Mouse (Mus musculus): Measurements from ENCODE around the gene Wwp2. TPM values are rescaled to one million over a fixed set of nuclear protein-coding genes. Genes with fewer than 3 reads are reported as not detected.

Wwp2 gene
- polyA plus RNA-seq, 1 experiment from 2014 or later, result 39.8 TPM

DNA sequence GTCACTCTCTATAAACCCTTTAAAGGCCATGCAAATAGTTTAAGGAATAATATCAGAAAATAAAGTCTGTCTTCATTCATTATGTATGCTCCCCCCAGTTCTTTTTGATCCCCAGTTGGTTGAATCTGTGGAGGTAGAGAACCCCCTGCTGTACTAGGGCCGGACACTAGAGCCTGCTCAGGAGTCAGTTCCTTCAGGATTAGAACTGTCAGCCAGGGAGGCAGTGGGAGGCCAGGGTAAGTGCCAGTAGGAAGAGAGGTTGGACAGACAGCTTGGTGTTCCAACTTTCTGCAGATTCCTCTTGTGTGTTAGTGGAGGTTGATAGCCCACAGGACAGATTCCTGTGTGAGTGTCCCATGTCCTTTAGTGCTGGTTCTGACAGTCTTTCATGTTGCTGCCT is 62.2 kb downstream of the Wwp2 start:
- H3K27ac ChIP-seq (ENCODE audit: low read length), result no peak overlapping the region; the same call in 1 of the 2 replicates

GRCm38 (mm10) chr8:107498806-107499205 is 62.6 kb downstream of the Wwp2 start:
- WGBS, result 54% methylated on average over 8 of the region's 8 CpGs
- Histone ChIP-seq H3K4me2 (replicated peaks; ENCODE audit: low read depth, low read length) (no peak overlapping the region), H3K27ac (ENCODE audit: low read length) (no peak overlapping the region; the same call in 1 of the 2 replicates), H3K36me3 (ENCODE audit: control insufficient read depth, insufficient read depth, low read length) (no peaks in the 10 kb centered on the region), H3K9ac (replicated peaks; ENCODE audit: low read depth, low read length) (no peak overlapping the region), H3K27me3 (ENCODE audit: control insufficient read depth, insufficient read depth, low read length) (no peaks in the 10 kb centered on the region), H3K4me1 (ENCODE audit: control insufficient read depth, insufficient read depth, low read length) (peaks cover 12% of the 10 kb centered on the region; the same call in 1 of the 2 replicates), H3K9me3 (ENCODE audit: control insufficient read depth, low read depth, low read length) (no peaks in the 10 kb centered on the region), H3K4me3 (ENCODE audit: low read depth, low read length) (no peak overlapping the region)
- no peak for ATAC-seq (ENCODE audit: insufficient number of reproducible peaks, insufficient read depth, low FRiP score, low read depth)

More for the DNA sequence above, 62.2 kb downstream of the Wwp2 start:
- 59% methylated on average over 1 of the region's 1 CpGs for whole genome bisulfite sequencing
- ATAC-seq (ENCODE audit: insufficient number of reproducible peaks, insufficient read depth, low FRiP score, low read depth), result no peak
- Histone ChIP-seq H3K9ac (replicated peaks; ENCODE audit: low read depth, low read length) (no peak overlapping the region), H3K4me2 (replicated peaks; ENCODE audit: low read depth, low read length) (no peak overlapping the region), H3K4me3 (ENCODE audit: low read depth, low read length) (no peak overlapping the region), H3K4me1 (ENCODE audit: control insufficient read depth, insufficient read depth, low read length) (peaks cover 10% of the 10 kb centered on the region; the same call in 1 of the 2 replicates), H3K27me3 (ENCODE audit: control insufficient read depth, insufficient read depth, low read length) (no peaks in the 10 kb centered on the region), H3K36me3 (ENCODE audit: control insufficient read depth, insufficient read depth, low read length) (no peaks in the 10 kb centered on the region), H3K9me3 (ENCODE audit: control insufficient read depth, low read depth, low read length) (no peaks in the 10 kb centered on the region)

GRCm38 (mm10) chr8:107499519-107499918 is 63.4 kb downstream of the Wwp2 start:
- H3K4me1 ChIP-seq (ENCODE audit: control insufficient read depth, insufficient read depth, low read length), result peaks cover 12% of the 10 kb centered on the region; the same call in 1 of the 2 replicates
- 74% methylated on average over 3 of the region's 3 CpGs for WGBS
- no peak overlapping the region for H3K27ac ChIP-seq (ENCODE audit: low read length)
- no peaks in the 10 kb centered on the region for H3K36me3 ChIP-seq (ENCODE audit: control insufficient read depth, insufficient read depth, low read length)
- no peak overlapping the region for H3K4me3 ChIP-seq (ENCODE audit: low read depth, low read length)
- H3K4me2 ChIP-seq (replicated peaks; ENCODE audit: low read depth, low read length), result no peak overlapping the region
- H3K9me3 ChIP-seq (ENCODE audit: control insufficient read depth, low read depth, low read length), result no peaks in the 10 kb centered on the region
- no peaks in the 10 kb centered on the region for H3K27me3 ChIP-seq (ENCODE audit: control insufficient read depth, insufficient read depth, low read length)
- no peak for ATAC-seq (ENCODE audit: insufficient number of reproducible peaks, insufficient read depth, low FRiP score, low read depth)
- H3K9ac ChIP-seq (replicated peaks; ENCODE audit: low read depth, low read length), result no peak overlapping the region

- Histone ChIP-seq H3K36me3 (ENCODE audit: control insufficient read depth, insufficient read depth, low read length) (no peaks in the 10 kb centered on the region; the same call in 1 of the 2 replicates), H3K9me3 (ENCODE audit: control insufficient read depth, low read depth, low read length) (no peaks in the 10 kb centered on the region), H3K27me3 (ENCODE audit: control insufficient read depth, insufficient read depth, low read length) (no peaks in the 10 kb centered on the region), H3K4me2 (replicated peaks; ENCODE audit: low read depth, low read length) (no peak overlapping the region), H3K4me3 (ENCODE audit: low read depth, low read length) (no peak overlapping the region), H3K4me1 (ENCODE audit: control insufficient read depth, insufficient read depth, low read length) (peaks cover 8% of the 10 kb centered on the region; the same call in 1 of the 2 replicates), H3K27ac (ENCODE audit: low read length) (no peak overlapping the region), H3K9ac (replicated peaks; ENCODE audit: low read depth, low read length) (no peak overlapping the region)
- ATAC-seq (ENCODE audit: insufficient number of reproducible peaks, insufficient read depth, low FRiP score, low read depth), result no peak
- 80% methylated on average over 8 of the region's 8 CpGs for WGBS
These were observed 66.2 kb downstream of the Wwp2 start for GRCm38 (mm10) chr8:107502407-107502806.

DNA sequence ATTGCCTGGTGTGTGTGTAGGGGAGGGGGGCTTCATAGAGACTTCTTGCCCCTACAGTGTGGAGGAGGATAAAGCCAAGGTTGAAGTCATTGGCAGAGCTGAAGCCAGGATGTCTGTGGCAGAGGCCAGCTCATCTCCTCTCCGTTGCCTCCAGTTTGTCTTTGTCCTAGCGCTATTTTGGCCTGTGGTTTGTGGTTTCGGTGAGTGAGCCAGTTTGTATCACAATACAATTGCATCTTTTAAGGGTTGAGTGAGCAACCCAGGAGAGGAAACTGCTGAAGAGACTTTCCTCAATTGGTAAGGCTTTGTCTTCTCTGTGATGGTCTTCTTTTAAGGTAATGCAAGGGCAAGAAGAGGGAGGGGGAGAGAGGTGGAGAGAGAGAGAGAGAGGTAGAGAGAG is 66.8 kb downstream of the Wwp2 start:
- Histone ChIP-seq H3K4me2 (replicated peaks; ENCODE audit: low read depth, low read length) (no peak overlapping the region), H3K4me3 (ENCODE audit: low read depth, low read length) (no peak overlapping the region), H3K36me3 (ENCODE audit: control insufficient read depth, insufficient read depth, low read length) (no peaks in the 10 kb centered on the region; the same call in 1 of the 2 replicates), H3K27me3 (ENCODE audit: control insufficient read depth, insufficient read depth, low read length) (no peaks in the 10 kb centered on the region), H3K9me3 (ENCODE audit: control insufficient read depth, low read depth, low read length) (no peaks in the 10 kb centered on the region), H3K27ac (ENCODE audit: low read length) (no peak overlapping the region), H3K4me1 (ENCODE audit: control insufficient read depth, insufficient read depth, low read length) (peaks cover 8% of the 10 kb centered on the region; the same call in 1 of the 2 replicates), H3K9ac (replicated peaks; ENCODE audit: low read depth, low read length) (no peak overlapping the region)
- ATAC-seq (ENCODE audit: insufficient number of reproducible peaks, insufficient read depth, low FRiP score, low read depth), result no peak
- 73% methylated on average over 3 of the region's 3 CpGs for whole genome bisulfite sequencing

GRCm38 (mm10) chr8:107503354-107503753 is 67.2 kb downstream of the Wwp2 start:
- peak overlapping the region; percentile 35; the same call in 1 of the 2 replicates for H3K27ac ChIP-seq (ENCODE audit: low read length)
- ATAC-seq (ENCODE audit: insufficient number of reproducible peaks, insufficient read depth, low FRiP score, low read depth), result peak; percentile 50; the same call in 1 of the 2 replicates

DNA sequence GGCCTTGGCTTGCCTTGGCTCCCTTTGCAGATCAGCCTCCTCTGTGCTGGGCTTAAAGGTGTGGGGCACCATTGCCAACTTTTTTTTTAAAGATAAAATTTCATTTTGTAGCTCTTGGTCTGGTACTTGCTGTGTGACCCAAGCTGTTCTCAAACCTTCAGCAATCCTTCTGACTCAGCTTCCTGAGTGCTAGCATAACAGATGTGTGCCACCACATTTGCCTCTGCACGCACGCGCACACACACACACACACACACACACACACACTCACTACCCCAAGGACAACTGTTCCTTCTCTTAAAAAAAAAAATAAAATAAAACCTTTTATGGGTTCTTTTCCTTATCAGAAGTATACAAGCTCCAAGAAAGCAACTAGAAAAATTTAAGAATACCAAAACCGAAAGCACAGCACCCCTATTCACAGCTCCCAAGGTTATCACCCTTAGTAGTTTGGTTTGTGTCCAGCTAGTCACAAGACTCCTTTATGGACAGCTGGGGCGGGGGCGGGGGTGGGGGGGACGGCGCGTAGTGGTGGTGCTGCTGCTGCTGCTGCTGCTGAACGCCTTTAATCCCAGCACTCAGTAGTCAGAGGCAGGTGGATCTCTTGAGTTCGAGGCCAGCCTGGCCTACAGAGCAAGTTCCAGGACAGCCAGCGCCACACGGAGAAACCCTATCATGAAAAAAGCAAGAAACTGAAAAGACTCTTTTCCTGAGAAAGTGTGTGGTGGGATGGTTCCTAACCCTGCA is 68.2 kb downstream of the Wwp2 start:
- H3K4me1 ChIP-seq (ENCODE audit: control insufficient read depth, insufficient read depth, low read length), result peaks cover 8% of the 10 kb centered on the region; the same call in 1 of the 2 replicates
- H3K9me3 ChIP-seq (ENCODE audit: control insufficient read depth, low read depth, low read length), result no peaks in the 10 kb centered on the region
- no peaks in the 10 kb centered on the region for H3K27me3 ChIP-seq (ENCODE audit: control insufficient read depth, insufficient read depth, low read length)
- ATAC-seq (ENCODE audit: insufficient number of reproducible peaks, insufficient read depth, low FRiP score, low read depth), result no peak
- 69% methylated on average over 13 of the region's 13 CpGs for WGBS
- H3K4me3 ChIP-seq (ENCODE audit: low read depth, low read length), result no peak overlapping the region
- no peak overlapping the region for H3K27ac ChIP-seq (ENCODE audit: low read length)
- no peak overlapping the region for H3K9ac ChIP-seq (replicated peaks; ENCODE audit: low read depth, low read length)
- no peak overlapping the region for H3K4me2 ChIP-seq (replicated peaks; ENCODE audit: low read depth, low read length)
- H3K36me3 ChIP-seq (ENCODE audit: control insufficient read depth, insufficient read depth, low read length), result no peaks in the 10 kb centered on the region; the same call in 1 of the 2 replicates

More at GRCm38 (mm10) chr8:107503354-107503753, 67.2 kb downstream of the Wwp2 start:
- 11% methylated on average over 6 of the region's 6 CpGs for WGBS
- H3K4me1 ChIP-seq (ENCODE audit: control insufficient read depth, insufficient read depth, low read length), result peaks cover 8% of the 10 kb centered on the region; the same call in 1 of the 2 replicates
- H3K9ac ChIP-seq (replicated peaks; ENCODE audit: low read depth, low read length), result no peak overlapping the region
- H3K36me3 ChIP-seq (ENCODE audit: control insufficient read depth, insufficient read depth, low read length), result no peaks in the 10 kb centered on the region; the same call in 1 of the 2 replicates
- H3K4me2 ChIP-seq (replicated peaks; ENCODE audit: low read depth, low read length), result no peak overlapping the region
- no peak overlapping the region for H3K4me3 ChIP-seq (ENCODE audit: low read depth, low read length)
- H3K9me3 ChIP-seq (ENCODE audit: control insufficient read depth, low read depth, low read length), result no peaks in the 10 kb centered on the region
- H3K27me3 ChIP-seq (ENCODE audit: control insufficient read depth, insufficient read depth, low read length), result no peaks in the 10 kb centered on the region

DNA sequence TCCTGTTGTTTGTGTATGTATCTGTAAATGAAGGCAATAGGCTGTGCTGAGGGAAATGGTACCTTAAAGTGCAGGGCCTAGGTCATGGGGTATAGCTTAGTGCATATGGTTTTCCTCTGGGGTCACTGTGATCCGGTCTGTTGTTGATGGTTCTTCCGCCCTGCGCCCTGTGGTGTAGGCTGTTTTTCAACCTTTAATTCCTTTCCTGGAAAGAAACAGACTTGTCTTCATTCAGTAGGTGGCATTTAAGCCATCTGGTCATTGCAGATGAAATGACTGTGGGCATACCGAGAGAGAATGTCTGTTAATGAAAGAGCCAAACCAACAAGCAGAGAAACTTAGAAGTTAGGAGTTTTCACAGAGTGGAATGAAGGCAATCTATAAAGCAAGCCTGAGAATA is 69.1 kb downstream of the Wwp2 start:
- Histone ChIP-seq H3K4me1 (ENCODE audit: control insufficient read depth, insufficient read depth, low read length) (peaks cover 8% of the 10 kb centered on the region; the same call in 1 of the 2 replicates), H3K4me3 (ENCODE audit: low read depth, low read length) (no peak overlapping the region), H3K9me3 (ENCODE audit: control insufficient read depth, low read depth, low read length) (no peaks in the 10 kb centered on the region), H3K9ac (replicated peaks; ENCODE audit: low read depth, low read length) (no peak overlapping the region), H3K36me3 (ENCODE audit: control insufficient read depth, insufficient read depth, low read length) (no peaks in the 10 kb centered on the region; the same call in 1 of the 2 replicates), H3K27ac (ENCODE audit: low read length) (no peak overlapping the region), H3K27me3 (ENCODE audit: control insufficient read depth, insufficient read depth, low read length) (no peaks in the 10 kb centered on the region), H3K4me2 (replicated peaks; ENCODE audit: low read depth, low read length) (no peak overlapping the region)
- ATAC-seq (ENCODE audit: insufficient number of reproducible peaks, insufficient read depth, low FRiP score, low read depth), result no peak
- 78% methylated on average over 4 of the region's 4 CpGs for WGBS

Measured in stomach, embryonic 14.5 days (tissue).